Mouse (Mus musculus): ENCODE measurements around the gene Ush2a.

Gene Ush2a

GRCm38 (mm10) chr1:188770828-188771227, 509.0 kb downstream of the Ush2a start:
- ATAC-seq (ENCODE audit: low TSS enrichment) = no peak

- ATAC-seq (ENCODE audit: low TSS enrichment) = no peak
These were observed 510.9 kb downstream of the Ush2a start for GRCm38 (mm10) chr1:188772516-188773229.

- ATAC-seq (ENCODE audit: low TSS enrichment) = no peak
These were observed 511.8 kb downstream of the Ush2a start for GRCm38 (mm10) chr1:188773631-188774030.

GRCm38 (mm10) chr1:188777556-188778161, 515.8 kb downstream of the Ush2a start:
- peak; percentile 52; the same call in 1 of the 2 replicates for ATAC-seq (ENCODE audit: low TSS enrichment)

- ATAC-seq (ENCODE audit: low TSS enrichment) = no peak
These were observed 523.2 kb downstream of the Ush2a start for GRCm38 (mm10) chr1:188785056-188785455.

- ATAC-seq (ENCODE audit: low TSS enrichment) = no peak
These were observed 543.2 kb downstream of the Ush2a start for GRCm38 (mm10) chr1:188805069-188805468.

- no peak for ATAC-seq (ENCODE audit: low TSS enrichment)
These were observed 544.0 kb downstream of the Ush2a start for GRCm38 (mm10) chr1:188805852-188806251.

- peak; percentile 95 for ATAC-seq (ENCODE audit: low TSS enrichment)
These were observed 548.8 kb downstream of the Ush2a start for GRCm38 (mm10) chr1:188810631-188811030.

- no peak for ATAC-seq (ENCODE audit: low TSS enrichment)
These were observed 553.2 kb downstream of the Ush2a start for GRCm38 (mm10) chr1:188815072-188815471.

GRCm38 (mm10) chr1:188824195-188824594, 562.4 kb downstream of the Ush2a start:
- no peak for ATAC-seq (ENCODE audit: low TSS enrichment)

GRCm38 (mm10) chr1:188824878-188825532, 563.2 kb downstream of the Ush2a start:
- ATAC-seq (ENCODE audit: low TSS enrichment) = no peak

GRCm38 (mm10) chr1:188830527-188831407, 568.9 kb downstream of the Ush2a start:
- no peak for ATAC-seq (ENCODE audit: low TSS enrichment)

- no peak for ATAC-seq (ENCODE audit: low TSS enrichment)
These were observed 572.1 kb downstream of the Ush2a start for GRCm38 (mm10) chr1:188833906-188834305.

GRCm38 (mm10) chr1:188834770-188835169, 572.9 kb downstream of the Ush2a start:
- ATAC-seq (ENCODE audit: low TSS enrichment) = no peak

- no peak for ATAC-seq (ENCODE audit: low TSS enrichment)
These were observed 575.9 kb downstream of the Ush2a start for GRCm38 (mm10) chr1:188837613-188838295.

GRCm38 (mm10) chr1:188847242-188847641, 585.4 kb downstream of the Ush2a start:
- ATAC-seq (ENCODE audit: low TSS enrichment) = no peak

- ATAC-seq (ENCODE audit: low TSS enrichment) = no peak
These were observed 591.0 kb downstream of the Ush2a start for GRCm38 (mm10) chr1:188852776-188853175.

- no peak for ATAC-seq (ENCODE audit: low TSS enrichment)
These were observed 592.4 kb downstream of the Ush2a start for GRCm38 (mm10) chr1:188854240-188854639.

GRCm38 (mm10) chr1:188855034-188855433, 593.2 kb downstream of the Ush2a start:
- ATAC-seq (ENCODE audit: low TSS enrichment) = no peak

- no peak for ATAC-seq (ENCODE audit: low TSS enrichment)
These were observed 597.9 kb downstream of the Ush2a start for GRCm38 (mm10) chr1:188859718-188860117.

GRCm38 (mm10) chr1:188865881-188866280, 604.1 kb downstream of the Ush2a start:
- no peak for ATAC-seq (ENCODE audit: low TSS enrichment)
